Mouse (Mus musculus): ENCODE measurements around the gene Dcdc2a. TPM values are rescaled to one million over a fixed set of nuclear protein-coding genes. Genes with fewer than 3 reads are reported as not detected.
A peak's percentile ranks its signal among the peaks of the same experiment; 100 is the strongest.

The Dcdc2a gene
- polyA plus RNA-seq, 1 experiment from 2014 or later = 1.3 TPM

GRCm38 (mm10) chr13:25098578-25098977 lies 42.8 kb downstream of the Dcdc2a start:
- H3K4me1 ChIP-seq = no peaks in the 10 kb centered on the region
- no peak overlapping the region for H3K9ac ChIP-seq
- H3K27ac ChIP-seq = no peak overlapping the region
- no peak overlapping the region for H3K4me3 ChIP-seq
- H3K36me3 ChIP-seq = no peaks in the 10 kb centered on the region
- 47% methylated on average over 5 of the region's 5 CpGs for WGBS
- no peak for ATAC-seq (ENCODE audit: insufficient number of reproducible peaks, insufficient read depth, low FRiP score, low TSS enrichment, low read depth)
- H3K9me3 ChIP-seq = no peaks in the 10 kb centered on the region
- no peak overlapping the region for H3K4me2 ChIP-seq
- H3K27me3 ChIP-seq = no peaks in the 10 kb centered on the region

- no peaks in the 10 kb centered on the region for H3K27me3 ChIP-seq
- no peak overlapping the region for H3K27ac ChIP-seq
- no peaks in the 10 kb centered on the region for H3K36me3 ChIP-seq
- WGBS = 78% methylated on average over 3 of the region's 3 CpGs
- H3K4me2 ChIP-seq = no peak overlapping the region
- H3K4me3 ChIP-seq = no peak overlapping the region
- H3K4me1 ChIP-seq = no peaks in the 10 kb centered on the region
- H3K9me3 ChIP-seq = no peaks in the 10 kb centered on the region
- no peak overlapping the region for H3K9ac ChIP-seq
- no peak for ATAC-seq (ENCODE audit: insufficient number of reproducible peaks, insufficient read depth, low FRiP score, low TSS enrichment, low read depth)
These were observed 43.7 kb downstream of the Dcdc2a start for GRCm38 (mm10) chr13:25099508-25099907.

GRCm38 (mm10) chr13:25100581-25100980 lies 44.8 kb downstream of the Dcdc2a start:
- Histone ChIP-seq H3K36me3 (no peaks in the 10 kb centered on the region), H3K9me3 (no peaks in the 10 kb centered on the region), H3K4me3 (no peak overlapping the region), H3K9ac (no peak overlapping the region), H3K4me1 (peaks cover 1% of the 10 kb centered on the region; the same call in 1 of the 2 replicates), H3K4me2 (no peak overlapping the region), H3K27ac (no peak overlapping the region), H3K27me3 (no peaks in the 10 kb centered on the region)
- no peak for ATAC-seq (ENCODE audit: insufficient number of reproducible peaks, insufficient read depth, low FRiP score, low TSS enrichment, low read depth)
- WGBS = 76% methylated on average over 6 of the region's 6 CpGs

- H3K27ac ChIP-seq = no peak overlapping the region
- peaks cover 5% of the 10 kb centered on the region; the same call in 1 of the 2 replicates for H3K4me1 ChIP-seq
- H3K36me3 ChIP-seq = no peaks in the 10 kb centered on the region
- no peaks in the 10 kb centered on the region for H3K27me3 ChIP-seq
- no peak for ATAC-seq (ENCODE audit: insufficient number of reproducible peaks, insufficient read depth, low FRiP score, low TSS enrichment, low read depth)
- no peaks in the 10 kb centered on the region for H3K9me3 ChIP-seq
- no peak overlapping the region for H3K9ac ChIP-seq
- H3K4me3 ChIP-seq = no peak overlapping the region
- no peak overlapping the region for H3K4me2 ChIP-seq
These were observed 49.9 kb downstream of the Dcdc2a start for GRCm38 (mm10) chr13:25105671-25106070.

- WGBS = 76% methylated on average over 5 of the region's 5 CpGs
- H3K9ac ChIP-seq = no peak overlapping the region
- no peaks in the 10 kb centered on the region for H3K36me3 ChIP-seq
- H3K9me3 ChIP-seq = no peaks in the 10 kb centered on the region
- no peak for ATAC-seq (ENCODE audit: insufficient number of reproducible peaks, insufficient read depth, low FRiP score, low TSS enrichment, low read depth)
- peaks cover 5% of the 10 kb centered on the region; the same call in 1 of the 2 replicates for H3K4me1 ChIP-seq
- H3K4me3 ChIP-seq = no peak overlapping the region
- H3K4me2 ChIP-seq = no peak overlapping the region
- no peaks in the 10 kb centered on the region for H3K27me3 ChIP-seq
- no peak overlapping the region for H3K27ac ChIP-seq
These were observed 50.9 kb downstream of the Dcdc2a start for GRCm38 (mm10) chr13:25106740-25107139.

GRCm38 (mm10) chr13:25108353-25108752 lies 52.5 kb downstream of the Dcdc2a start:
- Histone ChIP-seq H3K27me3 (no peaks in the 10 kb centered on the region), H3K36me3 (no peaks in the 10 kb centered on the region), H3K9ac (no peak overlapping the region), H3K9me3 (no peaks in the 10 kb centered on the region), H3K4me1 (peaks cover 5% of the 10 kb centered on the region; the same call in 1 of the 2 replicates), H3K4me2 (no peak overlapping the region), H3K4me3 (no peak overlapping the region), H3K27ac (no peak overlapping the region)
- ATAC-seq (ENCODE audit: insufficient number of reproducible peaks, insufficient read depth, low FRiP score, low TSS enrichment, low read depth) = no peak
- WGBS = 76% methylated on average over 3 of the region's 3 CpGs

- no peak overlapping the region for H3K4me2 ChIP-seq
- H3K9ac ChIP-seq = no peak overlapping the region
- 66% methylated on average over 5 of the region's 5 CpGs for WGBS
These were observed 54.8 kb downstream of the Dcdc2a start for GRCm38 (mm10) chr13:25110592-25111095.

GRCm38 (mm10) chr13:25115429-25115881 lies 59.7 kb downstream of the Dcdc2a start:
- Histone ChIP-seq H3K9ac (peak overlapping the region; percentile 65), H3K4me1 (peaks cover 5% of the 10 kb centered on the region; the same call in 1 of the 2 replicates), H3K27ac (no peak overlapping the region), H3K9me3 (no peaks in the 10 kb centered on the region), H3K4me3 (peak overlapping the region; percentile 43), H3K27me3 (no peaks in the 10 kb centered on the region), H3K36me3 (no peaks in the 10 kb centered on the region), H3K4me2 (peak overlapping the region; percentile 69)
- WGBS = 31% methylated on average over 12 of the region's 12 CpGs
- ATAC-seq (ENCODE audit: insufficient number of reproducible peaks, insufficient read depth, low FRiP score, low TSS enrichment, low read depth) = no peak

More at GRCm38 (mm10) chr13:25110592-25111095, 54.8 kb downstream of the Dcdc2a start:
- Histone ChIP-seq H3K4me1 (peaks cover 7% of the 10 kb centered on the region; the same call in 1 of the 2 replicates), H3K9me3 (no peaks in the 10 kb centered on the region), H3K4me3 (no peak overlapping the region), H3K27ac (no peak overlapping the region), H3K27me3 (no peaks in the 10 kb centered on the region), H3K36me3 (no peaks in the 10 kb centered on the region)
- ATAC-seq (ENCODE audit: insufficient number of reproducible peaks, insufficient read depth, low FRiP score, low TSS enrichment, low read depth) = no peak

GRCm38 (mm10) chr13:25115971-25116370 lies 60.2 kb downstream of the Dcdc2a start:
- peaks cover 5% of the 10 kb centered on the region; the same call in 1 of the 2 replicates for H3K4me1 ChIP-seq
- peak overlapping the region; percentile 65; the same call in 1 of the 2 replicates for H3K9ac ChIP-seq
- H3K4me2 ChIP-seq = peak overlapping the region; percentile 69
- ATAC-seq (ENCODE audit: insufficient number of reproducible peaks, insufficient read depth, low FRiP score, low TSS enrichment, low read depth) = no peak
- H3K27ac ChIP-seq = no peak overlapping the region
- no peaks in the 10 kb centered on the region for H3K9me3 ChIP-seq
- peak overlapping the region; percentile 43 for H3K4me3 ChIP-seq
- WGBS = 4% methylated on average over 11 of the region's 11 CpGs
- no peaks in the 10 kb centered on the region for H3K27me3 ChIP-seq
- H3K36me3 ChIP-seq = no peaks in the 10 kb centered on the region

GRCm38 (mm10) chr13:25122740-25123335 lies 67.0 kb downstream of the Dcdc2a start:
- H3K27me3 ChIP-seq = no peaks in the 10 kb centered on the region
- H3K4me3 ChIP-seq = no peak overlapping the region
- no peak for ATAC-seq (ENCODE audit: insufficient number of reproducible peaks, insufficient read depth, low FRiP score, low TSS enrichment, low read depth)
- no peak overlapping the region for H3K27ac ChIP-seq
- H3K4me1 ChIP-seq = no peaks in the 10 kb centered on the region
- no peaks in the 10 kb centered on the region for H3K36me3 ChIP-seq
- whole genome bisulfite sequencing = 52% methylated on average over 8 of the region's 8 CpGs
- H3K9me3 ChIP-seq = no peaks in the 10 kb centered on the region
- H3K9ac ChIP-seq = no peak overlapping the region
- H3K4me2 ChIP-seq = no peak overlapping the region

- Histone ChIP-seq H3K4me3 (no peak overlapping the region), H3K9me3 (no peaks in the 10 kb centered on the region), H3K4me2 (no peak overlapping the region), H3K27ac (no peak overlapping the region), H3K4me1 (no peaks in the 10 kb centered on the region), H3K36me3 (no peaks in the 10 kb centered on the region), H3K9ac (no peak overlapping the region), H3K27me3 (no peaks in the 10 kb centered on the region)
- ATAC-seq (ENCODE audit: insufficient number of reproducible peaks, insufficient read depth, low FRiP score, low TSS enrichment, low read depth) = no peak
- WGBS = 71% methylated on average over 2 of the region's 2 CpGs
These were observed 71.4 kb downstream of the Dcdc2a start for GRCm38 (mm10) chr13:25127216-25127615.

- no peak overlapping the region for H3K9ac ChIP-seq
- H3K9me3 ChIP-seq = no peaks in the 10 kb centered on the region
- WGBS = 95% methylated on average over 6 of the region's 6 CpGs
- H3K4me2 ChIP-seq = no peak overlapping the region
- no peaks in the 10 kb centered on the region for H3K27me3 ChIP-seq
- no peaks in the 10 kb centered on the region for H3K36me3 ChIP-seq
- H3K27ac ChIP-seq = no peak overlapping the region
- no peak overlapping the region for H3K4me3 ChIP-seq
- no peak for ATAC-seq (ENCODE audit: insufficient number of reproducible peaks, insufficient read depth, low FRiP score, low TSS enrichment, low read depth)
- H3K4me1 ChIP-seq = no peaks in the 10 kb centered on the region
These were observed 72.0 kb downstream of the Dcdc2a start for GRCm38 (mm10) chr13:25127806-25128205.

Measured in embryonic facial prominence, embryonic 13.5 days (tissue).